Mouse (Mus musculus) heart, postnatal 14 days (tissue): ENCODE data around the gene Olfr716. TPM values are rescaled to one million over a fixed set of nuclear protein-coding genes. Genes with fewer than 3 reads are reported as not detected.
"Not testable (repeated sequence)": the region's sequence is repeated elsewhere in the genome, so short reads cannot be mapped to it uniquely, and the experiment has no call there.

Experiments used
- DNase-seq, 2 experiments: peaks; one replicate each; pipeline ENCODE4 v3.0.0; 2021 to 2022
- intact Hi-C: fragments of 180-260 bp; cut with DNase I; formaldehyde crosslinking; loops from one replicate; pipeline ENCODE4 v1.15.1; 2025
- long read RNA-seq, 2 experiments: library from polyadenylated mRNA; stranded (forward); transcript quantifications; one replicate each; pipeline ENCODE4 v2.0.0; 2021
- total RNA-seq, 2 experiments: library from RNA; stranded (reverse); gene quantifications; 2 replicates each; pipeline ENCODE4 v1.2.3; 2021

Olfr716 gene
- not detected for total RNA-seq
- long read RNA-seq, experiment 1 = 0 reads
- long read RNA-seq, experiment 2 = 0 reads

DNA sequence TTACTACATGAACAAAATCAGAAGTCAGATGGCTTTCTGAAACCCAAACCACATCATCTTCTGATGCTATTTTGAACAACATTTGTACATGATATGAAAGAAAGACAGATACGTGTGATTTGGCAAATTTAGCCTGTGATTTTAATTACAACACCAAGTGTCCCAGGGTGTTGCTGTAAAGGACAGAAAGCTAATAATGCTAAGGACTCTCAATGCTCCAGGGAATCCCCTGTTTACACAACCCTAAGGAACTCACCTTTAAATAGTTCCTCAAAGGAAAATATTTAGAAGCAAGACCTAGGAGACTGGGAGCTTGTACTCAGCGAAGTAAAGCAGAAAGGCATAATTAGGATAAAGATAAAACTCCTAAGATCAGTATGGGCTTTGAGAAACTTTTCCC is at the start of gene Olfr716:
TSS of gene Olfr716 (plus strand) at position 301 of the 400 bp plus-strand sequence.
- intact Hi-C loops, DNase-seq: not testable (repeated sequence)

DNA sequence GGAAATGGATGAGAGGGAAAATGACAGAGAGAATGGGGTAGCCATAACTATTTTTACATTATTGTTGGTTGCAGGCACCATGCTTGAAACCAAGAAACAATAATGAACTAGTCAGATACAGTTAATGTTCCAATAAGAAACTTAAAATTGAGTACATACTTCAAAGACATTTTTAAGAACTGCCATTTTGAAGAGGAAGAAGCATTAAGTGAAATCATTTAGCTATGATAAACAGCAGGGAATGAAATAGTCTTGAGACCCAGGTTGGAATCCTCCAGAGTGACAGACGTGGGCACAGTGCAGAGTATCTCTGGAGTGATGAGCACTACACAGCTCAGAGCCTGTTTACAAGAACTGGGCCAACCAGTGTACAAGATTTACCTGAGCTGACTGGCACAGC is 45.2 kb upstream of the Olfr716 start, which contains the start of gene Olfr17:
TSS of gene Olfr17 (plus strand) at position 301 of the 400 bp plus-strand sequence.
- intact Hi-C loops = no loop called here
- no peak for DNase-seq

DNA sequence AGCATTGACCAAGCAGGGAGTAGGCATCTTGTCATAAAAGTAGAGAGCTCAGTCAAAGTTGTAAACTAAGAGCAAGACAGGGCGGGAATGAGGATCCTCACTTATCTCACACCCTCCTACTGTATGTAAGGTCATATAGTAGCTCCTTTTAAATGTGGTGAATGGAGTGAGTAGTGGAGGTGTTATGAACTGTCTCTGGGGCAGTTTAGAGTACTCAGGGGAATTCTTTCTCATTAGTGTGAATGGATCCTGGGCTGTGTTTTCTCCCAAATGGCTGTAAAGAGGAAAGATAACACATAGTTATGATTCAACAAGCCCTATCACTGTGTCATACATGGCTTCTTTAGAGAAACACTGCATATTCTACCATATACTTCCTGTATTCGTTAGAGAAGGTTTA is 27.9 kb upstream of the Olfr716 start, which contains the start of gene Olfr715b:
TSS of gene Olfr715b (minus strand) at position 101 of the 400 bp plus-strand sequence.
- DNase-seq, intact Hi-C loops: not testable (repeated sequence)

DNA sequence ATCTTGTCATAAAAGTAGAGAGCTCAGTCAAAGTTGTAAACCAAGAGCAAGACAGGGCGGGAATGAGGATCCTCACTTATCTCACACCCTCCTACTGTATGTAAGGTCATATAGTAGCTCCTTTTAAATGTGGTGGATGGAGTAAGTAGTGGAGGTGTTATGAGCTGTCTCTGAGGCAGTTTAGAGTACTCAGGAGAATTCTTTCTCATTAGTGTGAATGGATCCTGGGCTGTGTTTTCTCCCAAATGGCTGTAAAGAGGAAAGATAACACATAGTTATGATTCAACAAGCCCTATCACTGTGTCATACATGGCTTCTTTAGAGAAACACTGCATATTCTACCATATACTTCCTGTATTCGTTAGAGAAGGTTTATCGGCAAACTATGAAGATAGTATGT is 7.1 kb upstream of the Olfr716 start, which contains the start of gene Olfr715:
TSS of gene Olfr715 (minus strand) at position 101 of the 400 bp plus-strand sequence.
- DNase-seq, intact Hi-C loops: not testable (repeated sequence)

DNA sequence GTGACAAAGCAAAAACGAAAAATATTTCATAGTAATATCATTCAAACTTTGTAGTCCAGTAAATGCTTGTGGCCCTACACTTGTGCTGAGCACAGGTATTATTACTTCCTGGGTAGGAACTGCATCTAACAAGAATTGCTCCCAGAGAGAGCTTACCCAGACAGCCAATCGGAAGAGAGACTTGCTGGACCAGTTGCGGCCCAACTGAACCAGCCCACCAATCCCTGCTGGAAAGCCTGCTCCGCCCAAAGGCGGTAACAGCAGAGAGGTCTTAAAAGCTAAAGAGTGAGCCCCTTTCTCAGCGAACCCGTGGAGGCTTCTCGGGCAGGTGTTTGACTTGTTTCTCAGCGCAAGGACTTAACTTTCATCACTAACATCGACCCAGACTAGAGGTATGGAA is 28.6 kb downstream of the Olfr716 start, which contains the start of gene Nlrp14:
TSS of gene Nlrp14 (plus strand) at position 301 of the 400 bp plus-strand sequence.
- DNase-seq = no peak
- intact Hi-C loops = no loop called here

- intact Hi-C loops = no loop called here
- no peak for DNase-seq
Measured at GRCm38 (mm10) chr7:107180406-107180805, 42.3 kb downstream of the Olfr716 start.

Other genes with a start within 250 kb of the Olfr716 start
- gene Olfr707, start 237.1 kb upstream of the Olfr716 start, total RNA-seq = not detected
- gene Olfr1532-ps1, start 230.3 kb upstream of the Olfr716 start, total RNA-seq = not detected
- gene Olfr709-ps1, start 206.1 kb upstream of the Olfr716 start, total RNA-seq = not detected
- not detected for gene Olfr710, start 190.0 kb upstream of the Olfr716 start, total RNA-seq
- gene Olfr6, start 174.4 kb upstream of the Olfr716 start, total RNA-seq = not detected
- gene Olfr711, start 162.9 kb upstream of the Olfr716 start, total RNA-seq = not detected
- gene Olfr2, start 132.3 kb upstream of the Olfr716 start, total RNA-seq = not detected
- gene Olfr713, start 107.2 kb upstream of the Olfr716 start, total RNA-seq = not detected
- gene Olfr714, start 67.3 kb upstream of the Olfr716 start, total RNA-seq = not detected
- not detected for gene Olfr17, start 45.1 kb upstream of the Olfr716 start, total RNA-seq
- gene Olfr715b, start 28.0 kb upstream of the Olfr716 start, total RNA-seq = not detected
- gene Olfr715, start 7.2 kb upstream of the Olfr716 start, total RNA-seq = not detected
- gene Nlrp14, start 28.7 kb downstream of the Olfr716 start, total RNA-seq = not detected
- under 1 TPM; 0.19 to 0.20 TPM for gene Rbmxl2, start 71.1 kb downstream of the Olfr716 start, total RNA-seq
- gene Syt9, start 232.4 kb downstream of the Olfr716 start, total RNA-seq = under 1 TPM in 1 of 2 experiments, not detected in 1; 0.17 TPM